Mouse (Mus musculus) retina, postnatal 7 days (tissue): ENCODE data around the gene Tbc1d10c.

Experiments
- DNase-seq: peaks from one replicate; pipeline ENCODE4 v3.0.0-alpha.2; 2012; ENCODE audit warnings: low read depth, low spot score

Gene Tbc1d10c

DNA sequence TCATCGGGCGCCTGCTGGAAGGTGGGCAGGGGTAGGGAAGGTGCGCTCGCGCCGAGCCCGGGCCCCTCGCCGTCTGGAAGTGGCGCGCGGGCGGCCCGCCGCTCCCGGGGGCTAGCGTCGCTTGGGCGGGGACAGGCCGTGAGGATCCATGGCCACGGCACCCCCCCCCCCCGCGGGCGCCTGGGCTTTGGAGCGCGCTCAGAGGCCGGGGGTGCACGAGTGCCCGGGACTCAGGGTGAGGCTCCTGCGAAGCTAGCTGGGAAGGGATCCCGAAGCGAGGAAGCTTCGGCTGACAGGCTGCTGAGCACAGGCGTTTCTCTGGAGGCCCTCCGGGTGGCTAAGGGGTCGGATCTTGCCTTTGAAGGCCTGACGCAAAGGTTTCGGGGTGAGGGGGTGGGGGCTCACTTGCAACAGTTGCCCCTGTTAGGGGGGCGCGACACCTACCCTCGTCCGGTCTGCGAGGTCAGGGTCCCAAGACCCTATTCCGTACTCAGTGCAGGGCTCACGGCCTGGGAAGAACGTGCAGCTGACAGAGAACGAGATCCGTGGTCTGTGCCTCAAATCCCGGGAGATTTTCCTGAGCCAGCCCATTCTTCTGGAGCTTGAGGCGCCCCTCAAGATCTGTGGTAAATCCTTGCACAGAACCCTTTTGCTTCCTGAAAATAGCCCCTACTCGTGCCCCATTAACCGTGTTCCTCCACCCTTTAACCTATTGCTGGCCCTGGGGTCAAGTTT lies 1.3 kb upstream of the Tbc1d10c start:
- no peak for DNase-seq

DNA sequence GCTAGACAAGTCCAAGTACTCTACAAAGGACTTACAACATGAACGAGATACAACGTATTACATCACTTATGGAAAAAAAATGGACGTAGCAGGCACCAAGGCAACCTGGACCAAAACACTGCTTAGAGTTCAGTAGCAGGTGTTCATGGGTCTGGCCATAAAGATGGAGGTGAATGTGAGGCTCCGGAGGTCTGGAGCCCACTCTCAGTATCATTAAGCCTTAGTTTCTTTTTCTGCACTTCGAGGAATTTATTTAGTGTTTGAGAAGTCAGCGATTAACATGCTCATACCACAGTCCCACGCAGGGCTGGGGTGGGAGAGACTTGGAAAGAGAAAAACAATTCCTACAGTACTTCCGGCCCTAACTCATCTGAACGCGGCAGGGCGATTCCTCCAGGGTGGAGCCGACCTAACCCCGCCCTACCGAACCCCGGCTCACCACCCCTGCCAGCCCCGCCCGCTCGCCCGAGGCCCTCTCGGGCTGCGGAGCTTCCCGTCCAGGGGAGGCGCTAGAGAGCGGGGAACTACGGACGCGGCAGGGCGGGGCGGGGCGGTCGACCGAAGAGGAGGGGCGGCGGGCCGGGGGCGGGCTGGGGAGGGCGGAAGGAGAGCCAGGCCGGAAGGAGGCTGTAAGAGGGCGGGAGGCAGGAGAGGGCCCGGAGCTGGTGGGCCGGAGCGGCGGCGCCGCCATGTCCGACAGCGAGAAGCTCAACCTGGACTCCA lies 605 bp upstream of the Tbc1d10c start, which contains the start of gene Ppp1ca:
Gene Ppp1ca (plus strand): TSS at position 538 of the 723 bp plus-strand sequence.
- DNase-seq = peak; percentile 96

DNA sequence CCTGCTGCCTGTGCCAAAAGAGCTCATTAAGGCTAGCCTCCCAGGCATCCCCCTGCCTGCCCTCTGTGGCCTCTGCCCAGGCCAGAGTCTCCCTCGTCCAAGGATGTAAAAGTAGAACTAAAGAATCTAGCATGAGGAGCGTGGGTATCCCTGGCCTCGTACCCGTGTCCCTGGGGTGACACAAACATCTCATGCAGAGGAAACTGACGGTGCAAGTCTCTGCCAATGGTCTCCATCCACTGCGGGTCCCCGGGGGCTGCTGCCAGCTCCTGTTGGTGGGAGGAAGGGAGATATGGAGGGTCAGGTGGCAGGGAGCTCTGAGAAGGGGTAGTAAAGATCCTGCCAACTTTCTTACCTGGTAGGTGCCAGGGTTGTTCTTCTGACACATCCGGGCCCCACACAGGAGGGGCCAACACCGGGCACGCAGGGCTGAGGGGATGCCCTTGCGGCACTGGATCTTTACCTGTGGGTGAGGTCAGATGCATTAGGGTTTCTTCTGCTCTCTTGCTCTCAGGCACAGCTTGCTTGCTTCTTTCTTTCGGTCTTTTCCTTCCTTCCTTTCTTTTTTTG lies 1.9 kb downstream of the Tbc1d10c start:
- no peak for DNase-seq

DNA sequence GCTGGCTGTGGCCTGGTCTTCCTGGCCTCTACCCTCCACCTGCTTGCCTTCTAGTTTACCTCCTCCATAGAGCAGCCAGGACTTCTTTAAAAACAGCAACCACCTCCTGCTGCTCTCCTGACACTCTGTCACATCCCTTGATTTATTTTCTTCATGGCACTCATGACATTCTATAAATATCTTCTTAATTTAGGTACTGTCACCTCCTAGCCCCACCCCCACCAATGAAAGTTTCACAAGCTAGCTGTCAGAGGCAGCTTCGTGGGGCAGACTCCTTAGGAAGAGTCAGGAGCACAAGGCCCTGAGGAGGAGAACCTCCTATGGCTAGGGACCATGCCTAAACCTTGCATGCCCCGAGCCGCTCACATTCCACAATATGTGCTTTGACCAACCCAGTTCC lies 3.8 kb downstream of the Tbc1d10c start:
- DNase-seq = no peak

DNA sequence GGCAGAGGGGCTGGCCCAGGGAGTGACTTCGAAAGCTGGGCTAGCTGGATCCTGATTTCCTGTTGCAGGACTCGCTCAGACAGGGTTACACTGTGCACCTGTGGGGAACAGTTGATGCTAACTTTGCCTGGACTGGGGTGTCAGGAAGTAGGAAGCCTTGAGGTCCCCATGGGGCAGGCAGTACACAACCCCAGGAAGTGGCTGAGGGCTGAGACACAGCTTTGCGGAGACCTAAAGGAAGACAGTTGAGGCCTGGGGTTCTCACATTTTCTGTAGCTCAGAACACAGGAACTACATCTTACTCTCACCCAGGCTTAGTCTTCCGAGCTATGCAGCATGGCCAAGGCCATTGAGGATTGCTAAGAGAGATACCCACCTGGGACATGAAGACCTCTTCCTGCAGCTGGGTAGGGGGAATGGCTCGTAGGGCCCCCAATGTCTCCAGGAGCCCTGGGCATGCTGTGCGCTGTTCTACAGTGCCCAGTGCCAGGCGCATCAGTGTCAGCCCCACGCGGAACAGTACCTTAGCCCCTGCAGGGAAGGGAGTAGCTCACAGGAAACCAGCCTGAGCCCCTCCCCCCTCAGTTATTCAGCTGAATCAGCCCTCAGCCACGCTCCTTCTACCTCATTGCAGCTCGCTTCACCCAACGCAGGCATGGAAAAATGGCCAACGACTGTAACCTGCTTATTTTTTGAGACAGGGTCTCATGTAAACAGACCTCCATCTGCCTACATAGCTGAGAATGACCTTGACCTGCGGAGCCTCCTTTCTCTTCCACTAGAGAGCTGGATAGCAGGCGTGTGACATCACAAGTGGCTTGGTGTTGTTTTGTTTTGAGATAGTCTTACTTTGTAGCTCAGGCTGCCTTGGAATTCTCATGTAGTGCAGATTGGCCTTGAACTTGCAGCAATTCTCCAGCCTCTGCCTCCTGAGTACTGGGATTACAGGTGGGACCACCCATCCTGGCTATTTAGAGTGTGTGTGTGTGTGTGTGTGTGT lies 5.8 kb downstream of the Tbc1d10c start:
- DNase-seq = no peak

DNA sequence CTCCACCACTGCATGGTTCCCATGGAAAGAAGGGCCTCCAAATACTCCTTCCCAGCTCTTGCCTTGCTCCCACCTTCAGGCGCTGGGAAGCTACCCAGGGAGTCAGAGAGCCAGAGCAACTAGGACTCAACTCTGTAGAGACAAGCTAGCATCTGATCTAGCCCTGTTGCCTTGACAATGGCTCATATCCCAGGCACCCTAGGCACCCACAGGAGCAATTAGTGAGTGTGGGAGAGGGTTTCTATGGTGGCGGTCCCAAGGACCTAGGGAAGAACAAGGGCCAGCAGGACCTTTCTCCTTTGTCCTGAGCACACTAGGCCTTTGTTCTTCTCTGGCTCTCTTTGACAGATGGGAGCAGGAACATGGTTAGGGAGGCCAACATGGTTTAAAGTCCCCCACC lies 7.4 kb downstream of the Tbc1d10c start:
- no peak for DNase-seq

DNA sequence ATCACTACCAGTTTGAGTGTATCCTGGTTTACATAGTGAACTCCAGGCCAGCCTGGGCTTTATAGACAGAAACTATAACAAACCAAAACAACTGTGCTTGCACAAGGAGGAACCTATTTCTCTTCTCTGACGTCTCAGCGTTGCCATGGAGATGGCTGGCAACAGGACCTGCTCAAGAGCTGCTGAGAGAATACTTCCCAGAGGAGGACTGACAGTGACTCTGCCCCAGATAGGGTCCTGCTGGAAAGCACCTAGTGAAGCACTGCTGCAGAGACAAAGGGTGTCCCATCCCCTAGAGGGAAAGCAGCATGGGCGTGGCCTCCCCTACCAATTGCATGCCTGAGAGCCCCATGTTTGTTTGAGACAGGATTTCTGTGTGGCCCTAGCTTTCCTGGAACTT lies 9.2 kb downstream of the Tbc1d10c start:
- DNase-seq = no peak

DNA sequence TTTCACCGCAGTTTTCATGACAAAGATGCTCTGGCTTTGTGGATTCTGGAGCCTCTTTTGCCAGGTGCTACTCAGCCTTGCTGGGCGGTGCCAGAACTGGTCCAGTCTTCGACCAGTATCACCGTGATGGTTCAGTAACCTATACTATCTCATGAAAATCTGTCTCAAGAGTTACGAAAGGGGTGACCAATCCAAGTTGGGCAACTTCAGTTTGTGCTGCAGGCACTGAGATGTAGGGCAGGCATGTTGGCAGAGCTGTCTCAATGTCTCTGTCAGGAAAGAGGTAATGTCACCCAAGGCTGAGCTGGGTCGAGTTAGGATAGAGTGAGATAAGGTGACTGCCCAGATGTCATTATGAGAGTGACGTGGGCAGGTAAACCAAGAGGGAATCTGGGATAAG lies 10.7 kb downstream of the Tbc1d10c start:
- no peak for DNase-seq

DNA sequence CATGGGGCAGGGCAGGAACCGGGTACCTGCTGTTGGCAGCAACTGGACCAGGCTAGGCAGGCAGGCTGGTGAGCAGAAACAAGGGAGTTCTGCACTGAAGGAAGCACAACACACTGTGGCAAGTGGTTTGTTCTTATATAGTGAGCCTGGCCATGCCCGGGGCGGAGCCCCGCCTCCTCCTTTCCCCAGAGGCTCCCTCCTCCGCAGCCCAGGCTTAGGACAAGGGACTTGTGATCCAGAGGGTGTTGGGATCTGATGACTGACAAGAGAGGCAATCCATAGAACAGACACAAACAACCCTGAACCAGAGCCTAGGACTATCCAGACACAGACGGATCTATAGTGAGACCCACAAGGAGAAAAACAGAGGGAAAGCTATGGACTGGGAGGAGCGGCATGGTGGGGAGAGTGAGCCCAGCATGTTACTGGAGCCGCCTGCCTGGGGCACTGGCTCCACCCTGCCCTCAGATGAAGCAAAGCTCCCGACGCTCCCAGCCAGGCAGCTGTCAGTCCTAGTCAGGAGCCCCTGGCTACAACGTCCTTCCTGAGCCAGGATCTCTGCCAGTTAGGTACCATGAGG lies 15.6 kb downstream of the Tbc1d10c start, which contains the start of gene Carns1:
Gene Carns1 (minus strand): TSS at position 112 of the 580 bp plus-strand sequence.
- DNase-seq = peak; percentile 38

DNA sequence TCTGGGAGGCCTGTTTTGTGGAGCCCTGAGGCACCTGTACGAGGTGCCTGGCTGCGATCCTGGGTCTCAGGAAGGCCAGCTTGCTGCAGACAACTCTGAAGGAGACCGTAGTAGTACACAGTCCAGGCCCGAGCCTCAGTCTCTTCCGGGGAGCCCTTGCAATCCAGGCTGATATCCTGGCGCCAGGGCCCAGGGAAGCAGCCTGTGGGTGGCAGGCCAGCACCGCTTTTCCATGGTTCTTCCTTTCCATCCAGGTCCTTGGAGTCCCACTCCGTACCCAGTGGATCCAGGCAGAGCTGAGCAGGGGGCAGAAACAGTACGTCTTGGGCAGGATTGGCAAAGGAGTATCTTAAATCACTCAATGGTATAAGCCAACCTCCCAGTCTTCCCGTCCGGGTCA lies 18.2 kb downstream of the Tbc1d10c start:
- DNase-seq = no peak

DNA sequence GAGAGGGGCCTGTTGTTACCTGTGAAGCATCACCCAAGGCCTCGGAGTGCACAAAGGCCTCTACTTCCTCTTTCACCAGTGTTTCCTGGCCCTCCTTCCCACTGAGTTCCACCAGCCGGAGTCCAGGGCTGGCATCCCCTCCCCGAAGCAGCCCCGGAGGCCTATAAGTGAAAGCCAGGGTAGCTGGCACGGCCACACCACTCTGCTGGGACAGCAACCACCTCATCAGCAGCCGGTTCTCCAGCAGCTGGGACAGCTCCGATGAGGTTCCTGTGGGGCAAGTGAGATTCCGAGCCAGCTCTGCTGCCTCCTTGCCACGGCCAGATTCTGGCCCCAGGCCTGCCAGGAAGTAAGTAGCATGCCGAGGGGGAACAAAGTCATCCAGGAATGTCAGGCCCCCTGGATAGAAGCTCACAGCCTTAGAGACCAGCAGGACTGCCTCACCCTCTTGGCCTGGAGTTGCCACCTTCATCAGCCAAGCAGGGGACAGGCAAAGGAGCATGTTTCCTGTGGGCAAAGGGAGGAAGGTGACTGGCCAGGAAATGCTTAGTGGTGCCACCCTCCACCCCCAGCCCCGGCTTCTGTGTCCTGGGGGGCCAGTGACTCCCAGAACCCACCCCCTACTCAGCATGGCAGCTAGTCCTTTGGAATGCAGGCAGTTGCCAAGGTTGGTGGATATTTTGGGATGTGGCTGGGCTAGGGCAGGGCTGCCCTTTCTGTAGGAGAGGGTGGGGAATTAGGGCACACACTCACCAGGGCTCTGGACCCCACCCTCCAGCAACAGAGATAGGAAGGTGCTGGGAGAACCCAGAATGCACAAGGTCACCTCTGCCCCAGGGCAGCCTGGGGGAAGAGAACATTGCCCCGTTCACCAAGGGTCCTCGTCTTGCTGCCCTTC lies 19.4 kb downstream of the Tbc1d10c start:
- DNase-seq = no peak

DNA sequence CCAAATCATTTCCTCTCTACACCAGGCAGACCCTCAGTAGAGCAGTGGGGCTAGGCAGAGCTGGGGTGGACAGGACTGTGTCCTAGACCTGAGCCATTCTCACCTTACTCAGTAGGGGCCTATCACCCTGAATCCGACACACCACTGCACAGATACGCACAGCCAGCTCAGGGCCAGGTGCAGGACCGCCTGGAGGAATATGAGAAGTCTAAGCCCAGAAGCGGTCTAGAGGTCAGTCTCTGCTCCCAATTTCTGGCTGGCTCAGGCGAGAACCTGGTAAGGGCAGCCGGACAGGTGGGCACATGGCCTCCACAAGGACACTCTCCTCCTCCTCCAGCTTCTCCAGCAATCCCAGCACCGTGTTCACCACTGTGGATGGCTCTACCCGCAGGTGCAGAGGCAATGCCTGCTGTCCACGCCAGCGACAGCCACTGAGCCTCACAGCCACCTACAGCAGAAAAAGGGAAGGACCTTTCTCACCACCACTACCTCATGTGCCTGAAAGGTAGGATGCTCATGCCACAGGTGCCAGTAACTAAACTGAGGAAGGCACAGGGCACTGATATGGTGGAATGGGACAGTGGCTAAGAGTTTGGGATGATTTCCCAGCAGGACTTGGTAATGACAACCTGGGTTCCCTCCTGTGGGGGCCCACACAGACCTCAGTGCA lies 20.2 kb downstream of the Tbc1d10c start:
- DNase-seq = no peak

DNA sequence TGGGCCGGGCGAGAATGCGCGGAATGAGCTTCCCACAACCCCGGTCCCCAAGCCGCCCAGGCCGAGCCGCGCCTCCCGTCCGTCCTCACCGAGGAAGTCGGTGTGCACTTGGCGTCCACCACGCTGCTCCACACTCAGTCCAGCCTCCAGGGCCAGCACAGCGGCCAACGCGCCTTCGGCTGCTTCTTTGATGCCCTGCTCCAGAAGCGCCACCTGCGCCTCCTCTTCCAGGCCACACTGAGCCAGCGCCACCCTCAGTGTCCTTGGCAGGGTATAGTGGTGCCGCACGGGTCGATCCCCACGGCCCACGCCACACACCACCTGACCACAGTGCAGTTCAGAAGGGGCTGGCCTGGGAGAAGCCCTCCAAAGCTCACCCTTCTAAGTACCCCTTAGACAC lies 21.3 kb downstream of the Tbc1d10c start:
- no peak for DNase-seq

DNA sequence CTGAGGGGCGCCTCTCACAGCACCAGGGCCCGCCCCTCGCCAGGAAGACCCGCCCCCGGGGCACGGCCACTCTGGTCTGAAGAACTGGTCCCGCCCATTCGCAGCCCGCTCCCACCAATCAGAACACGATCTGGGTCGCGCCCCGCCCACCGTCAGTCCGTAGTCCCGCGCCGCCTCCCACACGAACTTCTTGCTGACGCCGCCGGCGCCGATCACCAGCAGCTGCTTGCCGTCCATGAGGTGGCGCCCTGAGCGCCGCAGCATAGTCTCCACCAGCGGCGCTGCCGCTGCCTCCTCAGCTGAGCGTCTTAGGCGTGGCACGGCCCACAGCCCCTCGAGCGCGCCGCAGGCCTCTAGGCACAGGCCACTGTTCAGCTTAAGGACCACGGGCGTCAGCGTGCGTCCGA lies 21.7 kb downstream of the Tbc1d10c start:
- peak; percentile 94 for DNase-seq

DNA sequence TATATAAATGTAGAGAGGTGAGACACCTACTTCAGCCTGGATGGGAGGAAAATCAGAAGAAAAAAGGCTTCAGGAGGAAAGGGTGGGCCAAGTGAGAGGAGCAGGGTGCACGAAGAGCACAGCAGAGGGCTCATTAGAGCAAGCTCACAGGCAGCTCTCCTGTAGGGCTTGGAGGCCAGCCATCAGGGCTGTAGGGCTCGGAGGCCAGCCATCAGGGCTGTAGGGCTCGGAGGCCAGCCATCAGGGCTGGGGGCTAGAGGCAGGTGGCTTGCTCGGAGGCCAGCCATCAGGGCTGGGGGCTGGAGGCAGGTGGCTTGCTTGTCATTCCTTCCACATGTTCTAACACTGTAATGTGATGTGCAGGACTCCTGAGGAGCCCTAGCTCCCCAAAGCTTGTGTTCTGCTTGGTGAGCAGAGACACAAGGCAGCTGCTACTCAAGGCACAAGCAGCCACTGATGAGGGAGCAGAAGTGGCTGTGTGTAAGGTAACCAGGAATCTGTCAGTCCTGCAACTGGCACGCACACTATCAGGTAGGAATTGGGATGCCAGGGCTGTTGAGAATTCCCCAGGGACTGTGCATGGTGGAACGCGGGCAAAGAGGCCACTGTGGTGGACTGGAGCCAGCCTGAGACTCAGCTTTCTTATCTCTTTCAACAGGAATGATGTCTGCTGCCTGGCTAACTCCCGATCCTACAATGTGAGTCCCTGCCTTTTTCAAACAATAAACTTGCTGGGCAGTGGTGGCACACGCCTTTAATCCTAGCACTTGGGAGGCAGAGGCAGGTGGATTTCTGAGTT lies 24.2 kb downstream of the Tbc1d10c start:
- no peak for DNase-seq

DNA sequence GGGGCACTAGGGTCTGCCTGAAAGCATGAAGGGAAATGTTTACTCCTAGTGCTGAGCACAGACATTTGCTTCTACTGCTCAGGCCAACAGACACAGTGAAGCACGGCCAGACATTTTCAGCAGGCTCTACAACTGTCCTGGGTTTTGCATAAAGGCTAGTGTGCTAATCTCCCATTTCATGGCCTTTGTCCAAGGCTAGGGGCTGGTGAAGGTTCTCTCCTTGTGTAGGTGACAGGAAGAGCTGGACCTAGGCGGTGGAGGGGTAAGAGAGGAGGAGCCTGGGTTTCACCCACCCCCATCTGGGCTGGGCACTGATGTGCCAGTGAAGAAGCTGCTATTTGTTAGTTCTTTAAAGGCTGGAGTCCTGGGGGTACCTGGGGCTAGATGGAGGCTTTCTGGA lies 26.4 kb downstream of the Tbc1d10c start:
- DNase-seq = no peak

DNA sequence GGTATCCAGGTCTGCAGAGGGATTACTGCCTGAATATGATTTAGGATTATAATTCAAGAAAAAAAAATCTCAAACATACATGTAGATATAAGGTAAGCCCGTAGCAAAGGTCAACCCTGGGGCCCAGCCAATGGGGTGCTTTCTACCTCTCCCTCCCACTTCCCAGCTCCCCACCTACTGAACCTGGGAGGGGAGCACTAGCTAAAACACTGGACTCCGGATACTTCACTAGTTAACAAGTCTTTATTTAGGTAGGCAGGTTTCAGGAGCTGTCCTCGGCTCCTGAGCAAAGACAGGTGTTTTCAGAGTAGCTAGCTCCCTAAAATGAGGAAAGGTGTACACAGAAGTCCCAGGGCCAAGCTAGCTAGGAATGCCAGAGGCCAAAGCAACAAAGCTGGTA lies 27.0 kb downstream of the Tbc1d10c start:
- no peak for DNase-seq

DNA sequence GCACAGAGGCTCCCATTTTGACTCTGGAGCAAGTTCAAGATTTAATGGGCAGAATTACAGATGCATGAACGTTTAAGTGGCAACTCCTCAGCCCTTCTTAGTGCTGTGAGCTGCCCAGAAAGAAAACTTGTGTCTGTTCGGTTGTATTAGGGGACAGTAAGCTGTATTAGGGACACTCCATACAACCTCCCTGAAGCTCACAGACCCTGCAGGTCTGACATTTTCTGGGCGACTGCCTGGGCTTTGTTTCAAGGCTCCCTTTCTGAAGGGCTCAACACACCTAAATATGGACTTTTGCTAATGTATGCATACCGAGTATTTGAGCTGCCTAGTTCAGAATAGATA lies 27.6 kb downstream of the Tbc1d10c start:
- DNase-seq = no peak
